Mouse (Mus musculus): ENCODE data around the gene Spry2. TPM values are rescaled to one million over a fixed set of nuclear protein-coding genes. Genes with fewer than 3 reads are reported as not detected.
A peak's percentile ranks its signal among the peaks of the same experiment; 100 is the strongest.

The Spry2 gene
- polyA plus RNA-seq, 1 experiment from 2014 or later: 65.5 TPM

DNA sequence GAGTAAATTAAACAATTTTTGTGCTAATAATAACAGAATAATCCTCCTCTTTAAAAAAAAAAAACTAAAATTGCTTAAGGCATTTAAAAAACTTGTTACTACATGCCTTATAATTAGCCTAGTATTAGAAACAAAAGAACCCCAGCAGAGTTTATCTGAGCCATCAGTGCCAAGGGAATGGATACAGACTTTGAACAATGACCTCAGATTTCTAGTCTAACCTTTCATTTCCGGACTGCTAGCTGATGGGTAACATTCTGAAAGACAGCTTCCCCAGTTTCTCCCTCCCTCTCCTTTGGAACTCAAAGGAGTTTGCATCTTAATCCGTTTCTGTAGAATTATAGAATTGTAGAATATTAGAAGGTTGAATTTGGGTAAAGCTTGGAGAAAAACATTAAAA lies 36.7 kb downstream of the Spry2 start:
- H3K9me3 ChIP-seq (ENCODE audit: control insufficient read depth, low read depth, low read length): no peaks in the 10 kb centered on the region
- H3K36me3 ChIP-seq (ENCODE audit: control insufficient read depth, insufficient read depth, low read length): no peaks in the 10 kb centered on the region
- no peak overlapping the region for H3K9ac ChIP-seq (replicated peaks; ENCODE audit: low read depth, low read length)
- H3K27me3 ChIP-seq (ENCODE audit: control insufficient read depth, insufficient read depth, low read length): no peaks in the 10 kb centered on the region
- no peak overlapping the region for H3K27ac ChIP-seq (ENCODE audit: low read length)
- H3K4me1 ChIP-seq (ENCODE audit: control insufficient read depth, insufficient read depth, low read length): no peaks in the 10 kb centered on the region
- no peak overlapping the region for H3K4me2 ChIP-seq (replicated peaks; ENCODE audit: low read depth, low read length)
- no peak overlapping the region for H3K4me3 ChIP-seq (ENCODE audit: low read depth, low read length)
- ATAC-seq (ENCODE audit: insufficient number of reproducible peaks, insufficient read depth, low FRiP score, low read depth): no peak
- 29% methylated on average over 2 of the region's 2 CpGs for WGBS

DNA sequence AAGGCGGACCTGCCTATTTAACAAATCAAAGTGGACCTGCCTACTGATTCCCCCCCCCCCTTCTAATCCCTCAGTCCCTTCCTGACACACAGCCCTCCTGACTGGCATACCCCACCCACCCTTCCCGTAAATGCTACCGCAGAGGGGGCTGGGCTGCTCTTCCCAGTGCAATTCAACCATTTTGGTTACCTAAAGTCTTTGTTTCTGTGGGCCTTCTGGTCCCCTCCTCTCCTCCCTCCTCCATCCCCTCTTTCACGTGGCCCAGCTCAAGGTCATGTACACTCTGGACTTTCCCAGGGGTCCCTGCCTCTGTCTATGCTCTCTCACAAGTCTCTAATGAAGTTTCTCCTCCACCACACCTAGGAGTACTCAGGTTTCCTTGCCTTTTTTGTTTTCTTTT lies 37.3 kb downstream of the Spry2 start:
- Histone ChIP-seq H3K36me3 (ENCODE audit: control insufficient read depth, insufficient read depth, low read length) (no peaks in the 10 kb centered on the region), H3K4me2 (replicated peaks; ENCODE audit: low read depth, low read length) (no peak overlapping the region), H3K9me3 (ENCODE audit: control insufficient read depth, low read depth, low read length) (no peaks in the 10 kb centered on the region), H3K4me1 (ENCODE audit: control insufficient read depth, insufficient read depth, low read length) (no peaks in the 10 kb centered on the region), H3K4me3 (ENCODE audit: low read depth, low read length) (no peak overlapping the region), H3K9ac (replicated peaks; ENCODE audit: low read depth, low read length) (no peak overlapping the region), H3K27me3 (ENCODE audit: control insufficient read depth, insufficient read depth, low read length) (no peaks in the 10 kb centered on the region), H3K27ac (ENCODE audit: low read length) (no peak overlapping the region)
- WGBS: 39% methylated on average over 4 of the region's 4 CpGs
- ATAC-seq (ENCODE audit: insufficient number of reproducible peaks, insufficient read depth, low FRiP score, low read depth): no peak

DNA sequence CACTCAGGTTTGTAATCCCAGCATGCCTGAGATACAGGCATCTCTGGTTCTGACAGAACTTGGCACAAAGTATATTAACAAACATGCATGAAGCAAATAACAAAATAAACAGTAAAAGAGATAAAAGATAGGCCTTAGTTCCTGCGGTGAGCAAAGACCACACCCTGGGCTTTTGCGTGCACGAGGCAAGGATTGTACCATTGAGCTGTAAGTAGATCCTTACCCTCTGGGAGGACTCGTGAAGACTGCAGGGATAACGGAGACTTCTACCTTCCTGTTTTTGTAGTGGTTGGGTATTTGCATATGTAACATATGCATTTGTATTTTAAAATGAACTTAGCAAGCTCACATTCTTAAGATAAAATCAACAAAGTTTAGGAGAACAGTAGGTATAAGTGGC lies 37.7 kb downstream of the Spry2 start:
- H3K36me3 ChIP-seq (ENCODE audit: control insufficient read depth, insufficient read depth, low read length): no peaks in the 10 kb centered on the region
- H3K27me3 ChIP-seq (ENCODE audit: control insufficient read depth, insufficient read depth, low read length): no peaks in the 10 kb centered on the region
- no peak overlapping the region for H3K4me2 ChIP-seq (replicated peaks; ENCODE audit: low read depth, low read length)
- H3K4me1 ChIP-seq (ENCODE audit: control insufficient read depth, insufficient read depth, low read length): no peaks in the 10 kb centered on the region
- no peak for ATAC-seq (ENCODE audit: insufficient number of reproducible peaks, insufficient read depth, low FRiP score, low read depth)
- WGBS: 42% methylated on average over 5 of the region's 5 CpGs
- no peak overlapping the region for H3K4me3 ChIP-seq (ENCODE audit: low read depth, low read length)
- H3K27ac ChIP-seq (ENCODE audit: low read length): no peak overlapping the region
- H3K9ac ChIP-seq (replicated peaks; ENCODE audit: low read depth, low read length): no peak overlapping the region
- H3K9me3 ChIP-seq (ENCODE audit: control insufficient read depth, low read depth, low read length): no peaks in the 10 kb centered on the region

GRCm38 (mm10) chr14:105851359-105852067 lies 45.1 kb downstream of the Spry2 start:
- H3K36me3 ChIP-seq (ENCODE audit: control insufficient read depth, insufficient read depth, low read length): no peaks in the 10 kb centered on the region
- no peak overlapping the region for H3K4me3 ChIP-seq (ENCODE audit: low read depth, low read length)
- H3K4me2 ChIP-seq (replicated peaks; ENCODE audit: low read depth, low read length): no peak overlapping the region
- no peak overlapping the region for H3K9ac ChIP-seq (replicated peaks; ENCODE audit: low read depth, low read length)
- H3K4me1 ChIP-seq (ENCODE audit: control insufficient read depth, insufficient read depth, low read length): peaks cover 4% of the 10 kb centered on the region; the same call in 1 of the 2 replicates
- 0 out of 2 replicates have a peak, but pooled peaks have one; percentile 6 for ATAC-seq (ENCODE audit: insufficient number of reproducible peaks, insufficient read depth, low FRiP score, low read depth)
- H3K9me3 ChIP-seq (ENCODE audit: control insufficient read depth, low read depth, low read length): no peaks in the 10 kb centered on the region
- 28% methylated on average over 7 of the region's 7 CpGs for WGBS
- H3K27me3 ChIP-seq (ENCODE audit: control insufficient read depth, insufficient read depth, low read length): no peaks in the 10 kb centered on the region
- H3K27ac ChIP-seq (ENCODE audit: low read length): no peak overlapping the region

Other genes starting within 250 kb of the Spry2 start
- not detected in 2 replicates for gene Trim52, start 209.4 kb upstream of the Spry2 start, polyA plus RNA-seq (2014; fragmentation: Nextera tagmentation; extraction: Ambion mirVana)

Data from stomach, embryonic 14.5 days (tissue).